ENCODE assay signal across 12 mouse cellular contexts in the genomic region with DNA sequence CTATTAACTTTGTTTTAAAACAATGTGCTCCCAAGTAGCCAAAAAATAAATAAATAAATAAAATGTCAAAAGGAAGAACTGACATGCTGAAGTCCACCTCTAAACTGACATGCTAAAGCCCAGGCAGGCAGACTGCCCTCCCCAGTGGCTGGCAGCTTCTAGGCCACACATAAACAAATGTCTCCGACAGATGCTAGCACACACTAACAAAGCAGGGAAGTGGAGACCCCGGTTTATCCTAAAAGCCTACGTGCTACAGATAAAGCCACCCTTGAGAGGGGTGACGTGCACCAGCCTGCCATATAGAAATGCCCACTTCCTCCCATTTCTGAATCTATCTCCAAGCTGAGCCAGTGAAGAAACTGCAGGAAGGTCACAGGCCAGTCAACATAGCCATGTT.
"Had no signal": no experiment of that assay in that cellular context is flagged by ENCODE, and none has a peak within 500 bp of the region (broad histone marks: within the 10 kb centered on the region; RNA-seq: fewer than 3 reads in every experiment).

No protein-coding gene starts in this region.

- H3K4me1 ChIP-seq: liver, embryonic 15.5 days; midbrain, embryonic 12.5 days had no signal

- ATAC-seq: intestine, postnatal 0 days had no signal

- H3K27me3 ChIP-seq: limb, embryonic 13.5 days; liver, embryonic 15.5 days; midbrain, embryonic 12.5 days had no signal

- H3K9ac ChIP-seq: hindbrain, embryonic 14.5 days; limb, embryonic 13.5 days; liver, embryonic 15.5 days; midbrain, embryonic 12.5 days had no signal

- H3K36me3 ChIP-seq: limb, embryonic 13.5 days; liver, embryonic 15.5 days; midbrain, embryonic 12.5 days had no signal

- H3K9me3 ChIP-seq: limb, embryonic 13.5 days; liver, embryonic 15.5 days; midbrain, embryonic 12.5 days had no signal

- H3K4me3 ChIP-seq: limb, embryonic 13.5 days; liver, embryonic 15.5 days; midbrain, embryonic 12.5 days had no signal

- DNase-seq: kidney, adult 8-10 months; kidney, postnatal 36 days; layer of hippocampus, adult 9-11 months; left cerebral cortex, postnatal 4 days; right cerebral cortex, postnatal 14 days; thymus, postnatal 14 days had no signal

- H3K4me2 ChIP-seq: hindbrain, embryonic 14.5 days; limb, embryonic 13.5 days; liver, embryonic 15.5 days; midbrain, embryonic 12.5 days had no signal

- H3K27ac ChIP-seq: hindbrain, embryonic 14.5 days; kidney, postnatal 0 days; limb, embryonic 13.5 days; liver, embryonic 15.5 days; midbrain, embryonic 12.5 days had no signal
